In genomic region chr4:105313151-105313818, GRCm38 (mm10) we compare ENCODE assay signal across 10 mouse cellular contexts.
DNase-seq lines count a peak whose midpoint lies in the region; ATAC-seq and TF ChIP-seq lines count a peak whose summit lies in the region.
"Had no signal": no experiment of that assay in that cellular context is flagged by ENCODE, and none has a peak within 500 bp of the region (broad histone marks: within the 10 kb centered on the region; RNA-seq: fewer than 3 reads in every experiment).

No protein-coding gene starts in this region.

- H3K36me3 ChIP-seq in midbrain, embryonic 11.5 days (ENCODE audit: control insufficient read depth, insufficient read depth, low read length) = no peaks in the 10 kb centered on the region
- no peaks in the 10 kb centered on the region for H3K36me3 ChIP-seq in midbrain, embryonic 15.5 days (replicated peaks)
- H3K36me3 ChIP-seq in intestine, postnatal 0 days (ENCODE audit: control insufficient read depth, insufficient read depth) = no peaks in the 10 kb centered on the region
- H3K36me3 ChIP-seq: liver, embryonic 15.5 days had no signal

- no peak overlapping the region for H3K9ac ChIP-seq in midbrain, embryonic 11.5 days (ENCODE audit: low read length)
- no peak overlapping the region for H3K9ac ChIP-seq in midbrain, embryonic 15.5 days
- no peak overlapping the region for H3K9ac ChIP-seq in intestine, postnatal 0 days (ENCODE audit: low read depth, low read length)
- H3K9ac ChIP-seq: liver, embryonic 15.5 days had no signal

- 78% methylated on average over 10 of the region's 10 CpGs for WGBS in midbrain, embryonic 11.5 days
- WGBS in midbrain, embryonic 15.5 days = 68% methylated on average over 10 of the region's 10 CpGs
- 65% methylated on average over 10 of the region's 10 CpGs for WGBS in intestine, postnatal 0 days

- no peaks in the 10 kb centered on the region for H3K27me3 ChIP-seq in midbrain, embryonic 11.5 days (ENCODE audit: control insufficient read depth, insufficient read depth, low read length)
- H3K27me3 ChIP-seq in midbrain, embryonic 15.5 days (replicated peaks) = no peaks in the 10 kb centered on the region
- H3K27me3 ChIP-seq in intestine, postnatal 0 days (replicated peaks; ENCODE audit: control insufficient read depth, insufficient read depth, low read length) = no peaks in the 10 kb centered on the region
- H3K27me3 ChIP-seq: liver, embryonic 15.5 days had no signal

- H3K4me2 ChIP-seq in midbrain, embryonic 11.5 days = no peak overlapping the region
- H3K4me2 ChIP-seq in midbrain, embryonic 15.5 days = no peak overlapping the region
- no peak overlapping the region for H3K4me2 ChIP-seq in intestine, postnatal 0 days (replicated peaks; ENCODE audit: low read depth)
- H3K4me2 ChIP-seq: liver, embryonic 15.5 days had no signal

- no peaks in the 10 kb centered on the region for H3K4me1 ChIP-seq in midbrain, embryonic 11.5 days (ENCODE audit: control insufficient read depth, insufficient read depth, low read length)
- H3K4me1 ChIP-seq in midbrain, embryonic 15.5 days = no peaks in the 10 kb centered on the region
- no peaks in the 10 kb centered on the region for H3K4me1 ChIP-seq in intestine, postnatal 0 days (replicated peaks; ENCODE audit: control insufficient read depth, insufficient read depth, low read length)

- no peak overlapping the region for H3K27ac ChIP-seq in midbrain, embryonic 11.5 days (ENCODE audit: low read depth, low read length)
- H3K27ac ChIP-seq in midbrain, embryonic 15.5 days = no peak overlapping the region
- no peak overlapping the region for H3K27ac ChIP-seq in intestine, postnatal 0 days (ENCODE audit: low read depth, low read length)
- H3K27ac ChIP-seq: liver, embryonic 15.5 days had no signal

- DNase-seq in adrenal gland, adult 8-10 months = peak; percentile 41
- DNase-seq in adrenal gland, postnatal 4 days (ENCODE audit: low spot score in 2 of 2) = no peak
- DNase-seq in midbrain, embryonic 11.5 days (ENCODE audit: low spot score, missing footprints) = peak; percentile 68
- DNase-seq in kidney, postnatal 10 days = peak; percentile 64
- DNase-seq in urinary bladder, postnatal 36 days (ENCODE audit: low spot score in 2 of 2) = no peak
- DNase-seq: cerebellum, postnatal 36 days had no signal

- no peaks in the 10 kb centered on the region for H3K9me3 ChIP-seq in midbrain, embryonic 11.5 days (ENCODE audit: control insufficient read depth, low read length)
- H3K9me3 ChIP-seq in midbrain, embryonic 15.5 days = no peaks in the 10 kb centered on the region
- no peaks in the 10 kb centered on the region for H3K9me3 ChIP-seq in intestine, postnatal 0 days (ENCODE audit: control insufficient read depth)
- H3K9me3 ChIP-seq: liver, embryonic 15.5 days had no signal

- no peak overlapping the region for H3K4me3 ChIP-seq in midbrain, embryonic 11.5 days (ENCODE audit: low read depth, low read length)
- no peak overlapping the region for H3K4me3 ChIP-seq in midbrain, embryonic 15.5 days
- no peak overlapping the region for H3K4me3 ChIP-seq in intestine, postnatal 0 days (ENCODE audit: low read depth, low read length)
- H3K4me3 ChIP-seq: liver, embryonic 15.5 days had no signal

- TF ChIP-seq CTCF in intestine, postnatal 0 days (IDR thresholded peaks at IDR 0.05; ENCODE audit: low read depth) = no peak

- ATAC-seq in midbrain, embryonic 11.5 days (ENCODE audit: low FRiP score) = no peak
- no peak for ATAC-seq in midbrain, embryonic 15.5 days (replicated peaks)
- ATAC-seq in intestine, postnatal 0 days = no peak
- no peak for ATAC-seq in inflammation-experienced regulatory T-cells, adult 6 months

Comparison
In these comparisons a context has a peak if more than half of its experiments do, and no peak if none do; other contexts are left out.
1. DNase-seq: peak in adrenal gland, adult 8-10 months (single experiment), midbrain, embryonic 11.5 days (single experiment) and kidney, postnatal 10 days (single experiment); none in adrenal gland, postnatal 4 days (0 of 2) and urinary bladder, postnatal 36 days (0 of 2).